Mouse (Mus musculus) bone marrow macrophage, adult 2 months (primary cell): Measurements from ENCODE around the gene Mei1.

Experiments used
- CTCF ChIP-seq: IDR thresholded peaks from 2 replicates; pipeline ENCODE4 v1.5.1; 2012; ENCODE audit warnings: low read depth, mild to moderate bottlenecking, low read length, moderate library complexity
- POLR2A ChIP-seq: IDR thresholded peaks from 2 replicates; pipeline ENCODE4 v1.6.1; 2012; ENCODE audit warnings: mild to moderate bottlenecking, low read depth, low read length, borderline replicate concordance

- TF ChIP-seq CTCF (no peak), POLR2A (no peak)
These were observed 102.9 kb downstream of the Mei1 start for GRCm38 (mm10) chr15:82172648-82173047.
